Mouse (Mus musculus): Measurements from ENCODE around the gene Dgkg. TPM values are rescaled to one million over a fixed set of nuclear protein-coding genes. Genes with fewer than 3 reads are reported as not detected.
A peak's percentile ranks its signal among the peaks of the same experiment; 100 is the strongest.

Dgkg gene
- polyA plus RNA-seq, 2 experiments: 0.28 to 0.46 TPM

GRCm38 (mm10) chr16:22438441-22439373 is 218.3 kb downstream of the Dgkg start:
- Histone ChIP-seq H3K4me1 (replicated peaks; ENCODE audit: control insufficient read depth in 2 of 2, insufficient read depth in 2 of 2, low read length in 1 of 2) (peaks cover 0 to 7% of the 10 kb centered on the region in 2 experiments; a peak in 2 of 4 replicates), H3K4me2 (ENCODE audit: low read depth) (peak overlapping the region; percentile 92), H3K27ac (no peak overlapping the region), H3K36me3 (replicated peaks; ENCODE audit: control insufficient read depth, insufficient read depth, low read depth) (no peaks in the 10 kb centered on the region), H3K27me3 (ENCODE audit: control insufficient read depth, insufficient read depth, low read length) (peaks cover 24% of the 10 kb centered on the region), H3K4me3 (ENCODE audit: insufficient read depth in 1 of 2, low read depth in 2 of 2, low read length in 2 of 2) (peak overlapping the region; percentile 65 to 77), H3K9ac (replicated peaks) (peak overlapping the region; percentile 66), H3K9me3 (ENCODE audit: control insufficient read depth, low read length) (no peaks in the 10 kb centered on the region)
- no peak for TF ChIP-seq CTCF (IDR thresholded peaks at IDR 0.05; ENCODE audit: low read depth)
- no peak for TF ChIP-seq EP300 (IDR thresholded peaks at IDR 0.05; ENCODE audit: low read depth)
- under 1% methylated on average over 59 of the region's 59 CpGs for whole genome bisulfite sequencing (ENCODE audit: insufficient replicate concordance)
- peak; percentile 17 for ATAC-seq (ENCODE audit: insufficient read depth)
- no peak for DNase-seq (ENCODE audit: low read depth in 3 of 3, low spot score in 3 of 3)

- DNase-seq (ENCODE audit: low read depth in 3 of 3, low spot score in 3 of 3): no peak
- no peaks in the 10 kb centered on the region for H3K9me3 ChIP-seq (ENCODE audit: control insufficient read depth, low read length)
- H3K4me2 ChIP-seq (ENCODE audit: low read depth): no peak overlapping the region
- ATAC-seq (ENCODE audit: insufficient read depth): no peak
- WGBS (ENCODE audit: insufficient replicate concordance): 11% methylated on average over 6 of the region's 6 CpGs
- no peak overlapping the region for H3K9ac ChIP-seq (replicated peaks)
- H3K4me1 ChIP-seq (replicated peaks; ENCODE audit: control insufficient read depth in 2 of 2, insufficient read depth in 2 of 2, low read length in 1 of 2): peaks cover 0 to 7% of the 10 kb centered on the region in 2 experiments; a peak in 2 of 4 replicates
- TF ChIP-seq CTCF (IDR thresholded peaks at IDR 0.05; ENCODE audit: low read depth) (no peak), EP300 (IDR thresholded peaks at IDR 0.05; ENCODE audit: low read depth) (no peak)
- no peak overlapping the region for H3K4me3 ChIP-seq (ENCODE audit: insufficient read depth in 1 of 2, low read depth in 2 of 2, low read length in 2 of 2)
- peaks cover 24% of the 10 kb centered on the region for H3K27me3 ChIP-seq (ENCODE audit: control insufficient read depth, insufficient read depth, low read length)
- no peaks in the 10 kb centered on the region for H3K36me3 ChIP-seq (replicated peaks; ENCODE audit: control insufficient read depth, insufficient read depth, low read depth)
- no peak overlapping the region for H3K27ac ChIP-seq
Measured at GRCm38 (mm10) chr16:22436106-22436505, 220.9 kb downstream of the Dgkg start.

GRCm38 (mm10) chr16:22434530-22434929 is 222.5 kb downstream of the Dgkg start:
- H3K4me1 ChIP-seq (replicated peaks; ENCODE audit: control insufficient read depth in 2 of 2, insufficient read depth in 2 of 2, low read length in 1 of 2): no peaks in the 10 kb centered on the region; a peak in 1 of 4 replicates
- DNase-seq (ENCODE audit: low read depth in 3 of 3, low spot score in 3 of 3) (no peak), ATAC-seq (ENCODE audit: insufficient read depth) (no peak)
- no peak overlapping the region for H3K4me2 ChIP-seq (ENCODE audit: low read depth)
- no peak overlapping the region for H3K4me3 ChIP-seq (ENCODE audit: insufficient read depth in 1 of 2, low read depth in 2 of 2, low read length in 2 of 2)
- WGBS (ENCODE audit: insufficient replicate concordance): 81% methylated on average over 5 of the region's 5 CpGs
- H3K36me3 ChIP-seq (replicated peaks; ENCODE audit: control insufficient read depth, insufficient read depth, low read depth): no peaks in the 10 kb centered on the region
- no peak overlapping the region for H3K9ac ChIP-seq (replicated peaks)
- no peak overlapping the region for H3K27ac ChIP-seq
- TF ChIP-seq CTCF (IDR thresholded peaks at IDR 0.05; ENCODE audit: low read depth) (no peak), EP300 (IDR thresholded peaks at IDR 0.05; ENCODE audit: low read depth) (no peak)
- no peaks in the 10 kb centered on the region for H3K9me3 ChIP-seq (ENCODE audit: control insufficient read depth, low read length)
- peaks cover 24% of the 10 kb centered on the region for H3K27me3 ChIP-seq (ENCODE audit: control insufficient read depth, insufficient read depth, low read length)

GRCm38 (mm10) chr16:22433944-22434343 is 223.1 kb downstream of the Dgkg start:
- Histone ChIP-seq H3K4me2 (ENCODE audit: low read depth) (no peak overlapping the region), H3K27ac (no peak overlapping the region), H3K27me3 (ENCODE audit: control insufficient read depth, insufficient read depth, low read length) (peaks cover 21% of the 10 kb centered on the region), H3K9me3 (ENCODE audit: control insufficient read depth, low read length) (no peaks in the 10 kb centered on the region), H3K9ac (replicated peaks) (no peak overlapping the region), H3K4me3 (ENCODE audit: insufficient read depth in 1 of 2, low read depth in 2 of 2, low read length in 2 of 2) (no peak overlapping the region), H3K36me3 (replicated peaks; ENCODE audit: control insufficient read depth, insufficient read depth, low read depth) (no peaks in the 10 kb centered on the region), H3K4me1 (replicated peaks; ENCODE audit: control insufficient read depth in 2 of 2, insufficient read depth in 2 of 2, low read length in 1 of 2) (peaks cover 0 to 3% of the 10 kb centered on the region in 2 experiments; a peak in 1 of 4 replicates)
- ATAC-seq (ENCODE audit: insufficient read depth) (no peak), DNase-seq (ENCODE audit: low read depth in 3 of 3, low spot score in 3 of 3) (no peak)
- WGBS (ENCODE audit: insufficient replicate concordance): 38% methylated on average over 12 of the region's 12 CpGs
- TF ChIP-seq CTCF (IDR thresholded peaks at IDR 0.05; ENCODE audit: low read depth) (no peak), EP300 (IDR thresholded peaks at IDR 0.05; ENCODE audit: low read depth) (no peak)

- TF ChIP-seq CTCF (IDR thresholded peaks at IDR 0.05; ENCODE audit: low read depth) (no peak), EP300 (IDR thresholded peaks at IDR 0.05; ENCODE audit: low read depth) (no peak)
- ATAC-seq (ENCODE audit: insufficient read depth) (no peak), DNase-seq (ENCODE audit: low read depth in 3 of 3, low spot score in 3 of 3) (no peak)
- WGBS (ENCODE audit: insufficient replicate concordance): 33% methylated on average over 12 of the region's 12 CpGs
- Histone ChIP-seq H3K9me3 (ENCODE audit: control insufficient read depth, low read length) (no peaks in the 10 kb centered on the region), H3K9ac (replicated peaks) (no peak overlapping the region), H3K27me3 (ENCODE audit: control insufficient read depth, insufficient read depth, low read length) (peaks cover under 1% of the 10 kb centered on the region; the same call in 1 of the 2 replicates), H3K4me3 (ENCODE audit: insufficient read depth in 1 of 2, low read depth in 2 of 2, low read length in 2 of 2) (no peak overlapping the region), H3K4me1 (replicated peaks; ENCODE audit: control insufficient read depth in 2 of 2, insufficient read depth in 2 of 2, low read length in 1 of 2) (peaks cover 0 to 7% of the 10 kb centered on the region in 2 experiments; a peak in 1 of 4 replicates), H3K4me2 (ENCODE audit: low read depth) (no peak overlapping the region), H3K27ac (no peak overlapping the region), H3K36me3 (replicated peaks; ENCODE audit: control insufficient read depth, insufficient read depth, low read depth) (no peaks in the 10 kb centered on the region)
Measured at GRCm38 (mm10) chr16:22431773-22432172, 225.2 kb downstream of the Dgkg start.
